Mouse (Mus musculus) hematopoietic stem cell, adult 5-6 weeks (primary cell): ENCODE data around the gene Tpmt. TPM values are rescaled to one million over a fixed set of nuclear protein-coding genes. Genes with fewer than 3 reads are reported as not detected.
A peak's percentile ranks its signal among the peaks of the same experiment; 100 is the strongest.

ENCODE experiments used
- ATAC-seq, 2 experiments: fragments of 125-278 bp in 1 of 2; replicated peaks in 1 of 2; 2 replicates each; pipeline ENCODE4 v1.8.0; 2016 to 2017; ENCODE audit warnings: inconsistent platforms in 2 of 2, mild to moderate bottlenecking in 2 of 2, moderate number of reproducible peaks in 2 of 2, low read depth in 1 of 2, moderate TSS enrichment in 1 of 2; ENCODE audit not compliant: low FRiP score in 2 of 2, poor library complexity in 2 of 2, severe bottlenecking in 2 of 2, insufficient read depth in 1 of 2, low TSS enrichment in 1 of 2
- total RNA-seq: library from RNA; stranded (forward); fragments of 172-1452, 232-1000 nt; gene quantifications from 2 replicates; pipeline ENCODE4 v1.2.3, GENCODE M21; 2017

Gene Tpmt
- total RNA-seq, 1 experiment from 2014 or later, result 4.8 TPM

- no peak for ATAC-seq
Observed at GRCm38 (mm10) chr13:47050009-47050408, 5.5 kb upstream of the Tpmt start.

GRCm38 (mm10) chr13:47047996-47048395 is 3.5 kb upstream of the Tpmt start:
- no peak for ATAC-seq

- no peak for ATAC-seq
Observed at GRCm38 (mm10) chr13:47043833-47044616, 512 bp downstream of the Tpmt start.

GRCm38 (mm10) chr13:47043030-47043680 is 1.4 kb downstream of the Tpmt start, which contains the start of gene Kdm1b:
Gene Kdm1b, plus strand, starts transcription at chr13:47043499.
- peak; percentile 89 to 94 for ATAC-seq

- ATAC-seq, result no peak
Observed at GRCm38 (mm10) chr13:47042024-47042633, 2.4 kb downstream of the Tpmt start.

GRCm38 (mm10) chr13:47040061-47040460 is 4.5 kb downstream of the Tpmt start:
- ATAC-seq, result no peak

GRCm38 (mm10) chr13:47037946-47038345 is 6.6 kb downstream of the Tpmt start:
- ATAC-seq, result no peak

- no peak for ATAC-seq
Observed at GRCm38 (mm10) chr13:47033602-47034001, 10.9 kb downstream of the Tpmt start.

- no peak for ATAC-seq
Observed at GRCm38 (mm10) chr13:47030376-47031107, 14.0 kb downstream of the Tpmt start.

- ATAC-seq, result no peak
Observed at GRCm38 (mm10) chr13:47020798-47021197, 23.7 kb downstream of the Tpmt start.

- no peak for ATAC-seq
Observed at GRCm38 (mm10) chr13:47019774-47020173, 24.8 kb downstream of the Tpmt start.

GRCm38 (mm10) chr13:47017259-47017658 is 27.3 kb downstream of the Tpmt start:
- ATAC-seq, result peak; percentile 67 to 73; a peak in 2 of 4 replicates

- no peak for ATAC-seq
Observed at GRCm38 (mm10) chr13:47015195-47015501, 29.4 kb downstream of the Tpmt start.

- peak; percentile 86 for ATAC-seq
Observed at GRCm38 (mm10) chr13:47014334-47015194, 30.0 kb downstream of the Tpmt start, which contains the start of gene Nhlrc1. Gene Nhlrc1, minus strand, starts transcription at chr13:47014850.

- ATAC-seq, result no peak
Observed at GRCm38 (mm10) chr13:47013740-47014139, 30.8 kb downstream of the Tpmt start.

- ATAC-seq, result no peak
Observed at GRCm38 (mm10) chr13:47001590-47001989, 42.9 kb downstream of the Tpmt start.

GRCm38 (mm10) chr13:46999498-46999897 is 45.0 kb downstream of the Tpmt start:
- ATAC-seq, result no peak
